Mouse (Mus musculus): ENCODE results near the gene Ccr9. TPM values are rescaled to one million over a fixed set of nuclear protein-coding genes. Genes with fewer than 3 reads are reported as not detected.

Ccr9 gene
- polyA plus RNA-seq, 1 experiment from 2014 or later, result 0.08 TPM

GRCm38 (mm10) chr9:123814326-123814725 lies 136.1 kb downstream of the Ccr9 start:
- WGBS, result 84% methylated on average over 2 of the region's 2 CpGs

GRCm38 (mm10) chr9:123814821-123815220 lies 136.6 kb downstream of the Ccr9 start:
- Histone ChIP-seq H3K9me3 (replicated peaks) (no peaks in the 10 kb centered on the region), H3K27ac (no peak overlapping the region), H3K36me3 (peaks cover 84% of the 10 kb centered on the region), H3K4me1 (no peaks in the 10 kb centered on the region), H3K27me3 (no peaks in the 10 kb centered on the region), H3K4me3 (replicated peaks) (no peak overlapping the region), H3K9ac (no peak overlapping the region), H3K4me2 (no peak overlapping the region)
- ATAC-seq (replicated peaks; ENCODE audit: low FRiP score), result no peak
- WGBS, result 80% methylated on average over 4 of the region's 4 CpGs

More at GRCm38 (mm10) chr9:123814326-123814725, 136.1 kb downstream of the Ccr9 start:
- Histone ChIP-seq H3K27me3 (no peaks in the 10 kb centered on the region), H3K4me2 (no peak overlapping the region), H3K9ac (no peak overlapping the region), H3K9me3 (replicated peaks) (no peaks in the 10 kb centered on the region), H3K4me3 (replicated peaks) (no peak overlapping the region), H3K36me3 (peaks cover 82% of the 10 kb centered on the region), H3K27ac (no peak overlapping the region), H3K4me1 (no peaks in the 10 kb centered on the region)
- ATAC-seq (replicated peaks; ENCODE audit: low FRiP score), result no peak

DNA sequence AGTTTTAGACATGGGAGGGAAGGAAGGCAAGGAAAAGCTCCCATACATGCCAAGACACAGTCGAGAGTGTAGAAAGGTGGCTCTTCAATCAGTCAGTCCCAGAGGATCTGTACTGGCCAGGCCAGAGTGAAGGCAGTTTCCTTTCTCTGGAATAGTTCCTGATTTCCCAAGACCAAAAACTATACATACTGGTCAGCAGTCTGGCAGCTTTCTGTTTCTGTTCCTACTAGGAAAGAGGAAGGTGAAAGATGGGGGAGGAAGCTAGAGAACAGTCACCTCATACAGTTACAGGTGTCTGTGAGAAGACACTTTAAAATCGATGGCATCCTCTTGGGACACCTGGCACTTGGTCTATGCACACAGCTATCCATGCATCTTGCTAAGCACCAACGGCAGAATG lies 137.2 kb downstream of the Ccr9 start:
- Histone ChIP-seq H3K4me2 (no peak overlapping the region), H3K36me3 (peaks cover 82% of the 10 kb centered on the region), H3K4me1 (no peaks in the 10 kb centered on the region), H3K27ac (no peak overlapping the region), H3K27me3 (no peaks in the 10 kb centered on the region), H3K9me3 (replicated peaks) (no peaks in the 10 kb centered on the region), H3K9ac (no peak overlapping the region), H3K4me3 (replicated peaks) (no peak overlapping the region)
- 92% methylated on average over 3 of the region's 3 CpGs for WGBS
- ATAC-seq (replicated peaks; ENCODE audit: low FRiP score), result no peak

DNA sequence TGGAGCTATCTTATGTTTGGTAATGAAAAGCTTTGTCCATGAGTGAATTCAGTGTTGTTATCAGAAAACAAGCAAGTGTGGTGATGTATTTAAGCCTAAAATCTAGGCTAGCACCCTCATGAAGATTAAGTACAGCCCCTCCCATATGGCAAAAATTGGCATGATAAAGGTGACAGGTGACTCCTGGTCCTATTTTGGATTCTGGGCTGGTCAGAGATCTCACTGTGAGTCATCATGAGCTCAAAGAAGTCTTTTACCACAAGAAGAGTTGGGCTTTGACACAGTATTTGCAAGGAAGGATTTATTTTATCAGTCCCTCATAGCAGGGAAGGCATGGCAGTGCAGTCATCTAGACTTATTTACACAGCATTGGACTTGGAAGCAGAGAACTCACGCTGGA lies 137.8 kb downstream of the Ccr9 start:
- Histone ChIP-seq H3K4me2 (no peak overlapping the region), H3K9me3 (replicated peaks) (no peaks in the 10 kb centered on the region), H3K4me1 (no peaks in the 10 kb centered on the region), H3K27me3 (no peaks in the 10 kb centered on the region), H3K27ac (no peak overlapping the region), H3K9ac (no peak overlapping the region), H3K4me3 (replicated peaks) (no peak overlapping the region), H3K36me3 (peaks cover 82% of the 10 kb centered on the region)
- no peak for ATAC-seq (replicated peaks; ENCODE audit: low FRiP score)
- 79% methylated on average over 1 of the region's 1 CpGs for WGBS

GRCm38 (mm10) chr9:123818601-123819000 lies 140.4 kb downstream of the Ccr9 start:
- no peak overlapping the region for H3K4me2 ChIP-seq
- H3K9ac ChIP-seq, result no peak overlapping the region
- no peak overlapping the region for H3K27ac ChIP-seq
- no peak for ATAC-seq (replicated peaks; ENCODE audit: low FRiP score)
- H3K9me3 ChIP-seq (replicated peaks), result no peaks in the 10 kb centered on the region
- H3K36me3 ChIP-seq, result peaks cover 85% of the 10 kb centered on the region
- no peaks in the 10 kb centered on the region for H3K4me1 ChIP-seq
- 91% methylated on average over 2 of the region's 2 CpGs for WGBS
- no peak overlapping the region for H3K4me3 ChIP-seq (replicated peaks)
- no peaks in the 10 kb centered on the region for H3K27me3 ChIP-seq

- no peak for ATAC-seq (replicated peaks; ENCODE audit: low FRiP score)
- Histone ChIP-seq H3K4me2 (no peak overlapping the region), H3K4me1 (no peaks in the 10 kb centered on the region), H3K27me3 (no peaks in the 10 kb centered on the region), H3K27ac (no peak overlapping the region), H3K9ac (no peak overlapping the region), H3K36me3 (peaks cover 92% of the 10 kb centered on the region), H3K9me3 (replicated peaks) (no peaks in the 10 kb centered on the region), H3K4me3 (replicated peaks) (no peak overlapping the region)
- 91% methylated on average over 3 of the region's 3 CpGs for WGBS
Measured at GRCm38 (mm10) chr9:123826631-123827030, 148.4 kb downstream of the Ccr9 start.

DNA sequence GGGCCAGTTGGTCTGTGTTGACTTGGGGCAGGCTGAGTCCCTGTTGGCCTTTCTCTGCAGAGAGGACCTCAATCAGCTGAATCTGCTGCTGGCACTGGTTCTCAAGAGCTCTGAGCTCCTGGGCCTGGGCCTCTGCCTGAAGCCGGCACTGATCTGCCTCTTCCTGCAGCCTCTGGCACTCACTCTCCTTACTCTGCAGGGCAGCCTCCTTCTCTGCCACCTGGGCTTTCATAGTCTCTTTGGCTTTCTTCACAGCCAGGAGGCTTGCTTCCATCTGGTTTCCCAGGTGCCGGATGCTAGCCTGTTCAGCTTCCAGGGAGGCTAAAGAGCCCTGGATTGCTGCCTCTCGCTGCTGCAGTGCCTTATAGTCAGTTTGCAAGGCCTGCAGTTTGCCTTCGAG lies 150.7 kb downstream of the Ccr9 start:
- ATAC-seq (replicated peaks; ENCODE audit: low FRiP score), result no peak
- WGBS, result 87% methylated on average over 4 of the region's 4 CpGs
- H3K36me3 ChIP-seq, result peaks cover 84% of the 10 kb centered on the region

More for the DNA sequence above, 150.7 kb downstream of the Ccr9 start:
- no peak overlapping the region for H3K9ac ChIP-seq
- no peaks in the 10 kb centered on the region for H3K27me3 ChIP-seq
- H3K27ac ChIP-seq, result no peak overlapping the region
- no peaks in the 10 kb centered on the region for H3K4me1 ChIP-seq
- H3K4me3 ChIP-seq (replicated peaks), result no peak overlapping the region
- H3K4me2 ChIP-seq, result no peak overlapping the region
- no peaks in the 10 kb centered on the region for H3K9me3 ChIP-seq (replicated peaks)

Other genes with a start within 250 kb of the Ccr9 start
- 49.3 and 50.5 TPM in 2 replicates for gene Limd1, start 199.7 kb upstream of the Ccr9 start, polyA plus RNA-seq (2015; fragmentation: Nextera tagmentation; extraction: Ambion mirVana)
- 56.1 and 64.2 TPM in 2 replicates for gene Sacm1l, start 148.7 kb upstream of the Ccr9 start, polyA plus RNA-seq (2015; fragmentation: Nextera tagmentation; extraction: Ambion mirVana)
- 2.2 and 2.7 TPM in 2 replicates for gene Slc6a20b, start 45.9 kb upstream of the Ccr9 start, polyA plus RNA-seq (2015; fragmentation: Nextera tagmentation; extraction: Ambion mirVana)
- gene Slc6a20a, start 446 bp downstream of the Ccr9 start, polyA plus RNA-seq (2015; fragmentation: Nextera tagmentation; extraction: Ambion mirVana), result 0.58 and 0.78 TPM in 2 replicates
- gene Lztfl1, start 39.3 kb downstream of the Ccr9 start, polyA plus RNA-seq (2015; fragmentation: Nextera tagmentation; extraction: Ambion mirVana), result 47.6 and 56.0 TPM in 2 replicates
- 0.29 TPM in 1 of 2 replicates, not detected in the other for gene Cxcr6, start 128.0 kb downstream of the Ccr9 start, polyA plus RNA-seq (2015; fragmentation: Nextera tagmentation; extraction: Ambion mirVana)
- 12.4 and 15.1 TPM in 2 replicates for gene Fyco1, start 173.5 kb downstream of the Ccr9 start, polyA plus RNA-seq (2015; fragmentation: Nextera tagmentation; extraction: Ambion mirVana)
- not detected in 2 replicates for gene Xcr1, start 183.6 kb downstream of the Ccr9 start, polyA plus RNA-seq (2015; fragmentation: Nextera tagmentation; extraction: Ambion mirVana)

All from kidney, embryonic 15.5 days (tissue).